Mouse (Mus musculus) brown adipose tissue, adult 24 weeks (tissue): ENCODE results near the gene Vps54. TPM values are rescaled to one million over a fixed set of nuclear protein-coding genes. Genes with fewer than 3 reads are reported as not detected.
A peak's percentile ranks its signal among the peaks of the same experiment; 100 is the strongest.
"Not testable (repeated sequence)": the region's sequence is repeated elsewhere in the genome, so short reads cannot be mapped to it uniquely, and the experiment has no call there.

ENCODE experiments used
- H3K27ac ChIP-seq: fragments of 200-500 bp; replicated peaks from 2 replicates; pipeline ENCODE4 v1.5.1; 2012; ENCODE audit warnings: low read depth, mild to moderate bottlenecking, low read length
- H3K4me1 ChIP-seq: fragments of 200-500 bp; 2 replicates; pipeline ENCODE4 v1.6.1; 2012; ENCODE audit warnings: low read length, mixed read lengths; ENCODE audit not compliant: control insufficient read depth, insufficient read depth, insufficient read length
- H3K4me3 ChIP-seq: fragments of 200-500 bp; 2 replicates; pipeline ENCODE4 v1.5.1; 2012; ENCODE audit warnings: low read depth, mild to moderate bottlenecking, low read length, moderate library complexity; ENCODE audit not compliant: insufficient read depth
- polyA plus RNA-seq: library from polyadenylated mRNA; stranded (reverse); fragments of >200 nt; gene quantifications from 2 replicates; pipeline ENCODE4 v1.2.4, GENCODE M21; 2012; ENCODE audit not compliant: missing spikeins, insufficient read depth, insufficient read length

Gene Vps54
- 24.0 and 27.4 TPM in 2 replicates for polyA plus RNA-seq

DNA sequence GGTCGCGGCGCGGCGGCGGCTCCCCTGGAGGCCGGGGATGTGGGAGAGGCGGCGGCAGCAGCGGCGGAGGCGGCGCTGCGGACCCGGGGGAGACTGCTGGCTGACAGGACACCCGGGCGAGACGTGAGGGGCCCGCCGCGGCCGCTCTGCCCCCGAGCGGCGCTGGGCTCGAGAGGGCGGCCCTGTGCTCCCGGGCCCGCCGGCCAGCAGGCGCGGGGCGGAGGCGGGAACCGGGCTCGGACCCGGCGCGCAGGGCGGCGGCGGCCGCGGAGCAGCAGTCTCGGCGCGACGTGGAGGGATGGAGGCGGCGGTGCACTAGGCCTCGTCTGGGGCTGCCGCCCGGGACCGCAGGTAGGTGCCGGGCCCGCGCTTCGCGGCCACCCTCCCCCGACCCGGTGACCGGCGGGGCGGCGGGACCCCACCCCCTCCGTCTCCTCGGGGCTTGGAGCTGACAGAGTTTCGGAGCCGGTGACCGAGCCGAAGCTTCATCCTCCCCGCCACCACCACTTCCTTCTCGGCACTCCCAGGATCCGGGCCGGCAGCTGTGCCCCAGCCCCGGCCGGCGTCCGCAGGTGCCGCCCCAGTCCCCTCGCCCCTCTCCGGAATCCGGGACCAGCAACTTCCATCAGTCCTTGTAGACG is at the start of gene Vps54:
Gene Vps54, plus strand, starts transcription at position 261 of the 641 bp plus-strand sequence.
- H3K27ac ChIP-seq = peak within 1 kb of the TSS; percentile 98
- H3K4me1 ChIP-seq = peaks cover 4% of the 10 kb centered on the region
- peak within 1 kb of the TSS; percentile 98 for H3K4me3 ChIP-seq

- H3K4me3 ChIP-seq, H3K27ac ChIP-seq, H3K4me1 ChIP-seq: not testable (repeated sequence)
Measured at GRCm38 (mm10) chr11:21191821-21192220, 47.3 kb upstream of the Vps54 start.

- Histone ChIP-seq H3K4me1 (no peaks in the 10 kb centered on the region), H3K4me3 (no peak overlapping the region), H3K27ac (no peak overlapping the region)
Measured at GRCm38 (mm10) chr11:21194851-21195250, 44.2 kb upstream of the Vps54 start.

GRCm38 (mm10) chr11:21209046-21209445 is 30.0 kb upstream of the Vps54 start:
- Histone ChIP-seq H3K4me1 (no peaks in the 10 kb centered on the region), H3K27ac (no peak overlapping the region)

GRCm38 (mm10) chr11:21209701-21210100 is 29.4 kb upstream of the Vps54 start:
- not testable (repeated sequence) for H3K27ac ChIP-seq, H3K4me3 ChIP-seq, H3K4me1 ChIP-seq

More at GRCm38 (mm10) chr11:21209046-21209445, 30.0 kb upstream of the Vps54 start:
- no peak overlapping the region for H3K4me3 ChIP-seq

DNA sequence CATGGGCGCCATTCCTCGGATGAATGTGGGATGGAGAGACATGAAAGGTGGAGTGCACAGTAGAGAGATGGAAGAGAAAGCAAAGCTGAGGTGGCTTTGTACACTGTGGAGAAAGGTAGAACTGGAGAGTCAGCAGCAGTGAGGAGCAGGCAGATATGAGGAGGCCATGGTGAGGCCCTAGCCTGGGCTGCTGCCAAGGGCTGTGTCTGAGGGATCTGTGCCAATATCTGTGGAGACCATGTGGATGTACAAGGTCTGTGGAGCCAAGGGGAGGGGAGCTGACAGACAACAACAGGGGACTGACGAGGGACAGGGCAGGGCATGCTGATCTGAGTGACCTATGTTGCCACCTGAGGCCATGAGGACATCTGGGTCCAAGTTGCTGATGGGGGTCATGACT is 21.7 kb upstream of the Vps54 start:
- H3K4me1 ChIP-seq = no peaks in the 10 kb centered on the region; the same call in 1 of the 2 replicates
- H3K27ac ChIP-seq = no peak overlapping the region
- H3K4me3 ChIP-seq = no peak overlapping the region

DNA sequence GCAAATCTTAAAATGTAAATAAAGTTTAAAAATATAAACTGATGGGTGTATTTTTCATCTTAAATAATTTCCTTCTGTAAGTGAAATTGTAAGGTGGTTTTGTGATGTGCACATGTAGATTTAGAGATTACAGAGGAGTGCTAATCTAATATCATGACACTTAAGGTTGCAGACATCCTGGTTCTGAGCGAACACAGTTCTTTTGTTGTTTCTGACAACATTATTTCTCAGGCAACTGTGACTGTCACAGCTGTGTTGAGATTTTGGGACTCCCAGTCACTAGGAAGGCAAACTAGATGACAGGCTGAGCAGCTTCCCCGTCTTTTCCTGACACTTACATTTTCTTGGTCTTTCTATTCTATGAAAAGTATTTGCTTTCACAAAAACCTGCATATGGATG is 19.8 kb upstream of the Vps54 start:
- no peak overlapping the region for H3K27ac ChIP-seq
- peaks cover 7% of the 10 kb centered on the region for H3K4me1 ChIP-seq
- no peak overlapping the region for H3K4me3 ChIP-seq

GRCm38 (mm10) chr11:21219851-21220587 is 19.1 kb upstream of the Vps54 start:
- Histone ChIP-seq H3K4me3 (no peak overlapping the region), H3K4me1 (peaks cover 7% of the 10 kb centered on the region), H3K27ac (no peak overlapping the region)

DNA sequence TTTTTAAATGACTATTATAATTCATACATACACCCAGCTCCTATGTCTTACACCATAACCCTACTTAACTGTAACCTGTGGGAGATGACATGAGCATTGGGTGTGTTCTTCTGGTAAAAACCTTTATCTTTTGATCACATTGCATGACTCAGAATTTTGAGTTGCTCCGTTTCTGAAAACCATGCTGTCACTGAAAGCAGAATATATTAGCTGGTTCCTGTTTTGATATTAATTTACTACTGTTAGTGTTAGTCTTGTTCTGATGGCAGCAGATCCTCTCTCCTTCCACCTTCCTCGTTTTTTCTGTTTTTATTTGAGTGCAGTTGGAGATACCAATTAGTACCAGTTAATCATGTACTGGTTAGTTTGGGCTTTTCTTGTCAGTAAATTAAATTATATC is 18.3 kb upstream of the Vps54 start:
- Histone ChIP-seq H3K27ac (no peak overlapping the region), H3K4me3 (no peak overlapping the region), H3K4me1 (peaks cover 7% of the 10 kb centered on the region)

DNA sequence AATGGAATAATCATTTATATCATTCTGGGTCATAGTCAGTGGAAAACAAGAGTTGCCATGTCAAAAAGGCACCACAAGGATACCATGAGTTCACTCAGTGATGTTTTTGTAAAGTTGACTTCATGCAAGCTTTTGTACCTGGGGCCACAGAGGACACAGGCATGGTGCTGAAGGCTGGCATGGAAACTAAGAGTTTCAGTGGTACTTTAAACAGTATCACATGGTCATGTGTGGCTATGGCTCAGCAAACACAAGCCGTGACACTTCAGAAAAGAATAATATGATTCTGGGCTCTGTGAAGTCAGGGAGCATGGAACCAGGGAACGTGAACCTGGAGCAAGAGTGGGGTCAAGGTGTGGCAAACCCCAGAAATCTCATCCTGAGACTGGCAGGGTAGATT is 17.7 kb upstream of the Vps54 start:
- Histone ChIP-seq H3K4me3 (no peak overlapping the region), H3K4me1 (peaks cover 11% of the 10 kb centered on the region), H3K27ac (no peak overlapping the region)

DNA sequence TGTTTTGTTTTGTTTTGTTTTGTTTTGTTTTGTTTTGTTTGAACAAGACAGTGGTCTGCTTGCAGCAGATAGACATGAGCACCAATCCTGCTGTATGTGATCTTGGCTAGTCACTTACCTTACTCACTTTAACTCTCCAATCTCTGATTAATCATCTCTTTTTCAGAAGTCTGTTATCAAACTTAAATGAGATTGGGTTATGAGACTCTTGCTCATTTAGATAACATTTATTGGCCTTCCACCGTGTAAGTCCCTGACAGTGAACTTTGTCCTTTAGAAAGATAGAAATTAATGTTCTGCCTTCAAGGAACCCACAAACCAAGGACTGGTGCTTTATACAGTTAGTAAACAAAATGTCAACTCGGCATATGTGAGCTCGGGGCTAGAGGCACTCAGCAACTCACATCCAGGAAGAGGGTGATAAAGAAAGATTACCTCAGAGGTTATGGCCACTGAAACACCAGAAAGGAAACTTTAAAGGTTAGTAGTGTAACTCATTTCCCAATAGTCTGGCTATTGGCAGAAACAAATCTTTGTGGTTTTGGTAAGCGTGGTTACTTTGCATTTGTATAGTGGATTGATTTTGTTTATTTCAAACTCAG is 16.4 kb upstream of the Vps54 start:
- H3K4me1 ChIP-seq = peaks cover 12% of the 10 kb centered on the region
- H3K27ac ChIP-seq = no peak overlapping the region
- H3K4me3 ChIP-seq = no peak overlapping the region

DNA sequence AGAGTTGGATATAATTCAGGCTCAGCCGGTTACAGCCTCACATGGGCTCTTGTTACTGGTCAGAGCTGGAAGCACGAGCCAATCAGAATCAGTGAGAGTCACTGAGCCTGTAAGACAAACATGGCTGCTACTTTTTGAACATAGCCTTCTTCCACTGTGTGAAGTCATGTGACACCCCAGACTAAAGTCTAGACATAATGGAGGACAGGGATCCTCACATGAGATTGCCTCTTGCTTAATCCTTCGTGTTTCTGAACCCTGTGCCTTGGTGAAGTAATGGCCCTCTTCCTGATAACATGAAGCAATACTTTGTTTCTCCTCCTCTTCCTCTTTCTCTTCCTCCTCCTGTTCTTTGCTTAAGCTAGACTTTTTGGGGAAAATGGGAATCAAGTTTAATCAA is 15.5 kb upstream of the Vps54 start:
- H3K4me3 ChIP-seq = no peak overlapping the region
- H3K27ac ChIP-seq = peak overlapping the region; percentile 83
- peaks cover 13% of the 10 kb centered on the region for H3K4me1 ChIP-seq

DNA sequence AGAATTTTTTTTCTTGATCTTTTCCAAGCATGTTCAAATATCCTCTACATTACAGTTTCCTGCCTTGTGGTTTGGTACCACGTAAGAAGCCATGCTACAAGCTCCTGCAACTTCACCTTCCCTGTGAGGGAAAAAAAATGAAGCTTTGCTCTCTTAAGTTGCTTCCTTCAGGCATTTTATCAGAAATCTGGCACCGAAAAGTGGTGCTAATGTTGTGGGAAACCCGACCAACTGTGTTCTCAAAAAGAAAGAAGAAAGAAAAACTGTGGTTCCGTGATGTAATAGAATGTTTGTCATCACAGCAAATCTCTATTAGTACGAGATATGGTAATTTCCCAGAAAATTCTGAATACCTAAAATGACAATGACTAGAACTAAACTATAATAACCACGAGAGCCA is 15.0 kb upstream of the Vps54 start:
- Histone ChIP-seq H3K4me1 (peaks cover 13% of the 10 kb centered on the region), H3K4me3 (no peak overlapping the region), H3K27ac (peak overlapping the region; percentile 83)

GRCm38 (mm10) chr11:21224446-21224845 is 14.6 kb upstream of the Vps54 start:
- no peak overlapping the region for H3K4me3 ChIP-seq
- H3K27ac ChIP-seq = peak overlapping the region; percentile 83
- H3K4me1 ChIP-seq = peaks cover 13% of the 10 kb centered on the region

GRCm38 (mm10) chr11:21224983-21225382 is 14.1 kb upstream of the Vps54 start:
- peak overlapping the region; percentile 18; the same call in 1 of the 2 replicates for H3K27ac ChIP-seq
- no peak overlapping the region for H3K4me3 ChIP-seq
- H3K4me1 ChIP-seq = peaks cover 13% of the 10 kb centered on the region
